Mouse (Mus musculus) lung, postnatal 0 days (tissue): ENCODE data around the gene Inafm2.

ENCODE experiments used
- CTCF ChIP-seq: IDR thresholded peaks from 2 replicates; pipeline ENCODE4 v1.5.1; 2016; ENCODE audit warnings: antibody characterized with exemption, mild to moderate bottlenecking
- EP300 ChIP-seq: IDR thresholded peaks from 2 replicates; pipeline ENCODE4 v1.6.1; 2016; ENCODE audit warnings: antibody characterized with exemption, mild to moderate bottlenecking, control low read depth

DNA sequence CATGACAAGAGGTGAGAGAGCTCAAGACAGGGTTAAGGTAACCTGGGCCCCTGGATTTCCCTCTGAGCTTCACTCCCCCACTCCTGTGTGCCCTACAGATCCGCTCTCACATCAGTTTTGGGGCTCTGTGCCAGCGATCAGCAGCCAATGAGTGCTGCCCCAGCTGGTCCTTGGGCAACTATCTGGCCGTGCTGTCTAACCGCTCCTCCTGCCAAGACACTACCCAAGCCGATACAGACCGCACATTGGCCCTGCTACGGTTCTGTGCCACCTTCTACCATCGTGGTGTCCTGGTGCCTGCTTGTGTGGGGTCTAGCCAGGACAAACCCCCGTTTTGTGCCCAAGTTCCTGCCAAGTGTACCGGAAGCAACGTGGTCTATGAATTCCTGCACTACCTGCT lies 43.9 kb downstream of the Inafm2 start:
- no peak for TF ChIP-seq CTCF
- TF ChIP-seq EP300 = no peak
